Mouse (Mus musculus) layer of hippocampus, postnatal 25 days (tissue): ENCODE results near the gene Exoc2. TPM values are rescaled to one million over a fixed set of nuclear protein-coding genes. Genes with fewer than 3 reads are reported as not detected.

Source experiments
- DNase-seq, 2 experiments: peaks; one replicate each; pipeline ENCODE4 v3.0.0; 2022; ENCODE audit warnings: mixed read lengths in 2 of 2, low spot score in 1 of 2; ENCODE audit errors: extremely low spot score in 1 of 2
- total RNA-seq, 2 experiments: library from RNA; stranded (reverse); gene quantifications; 2 replicates each; pipeline ENCODE4 v1.2.3; 2021

Exoc2 gene
- total RNA-seq, 2 experiments from 2014 or later = 39.3 to 46.3 TPM

DNA sequence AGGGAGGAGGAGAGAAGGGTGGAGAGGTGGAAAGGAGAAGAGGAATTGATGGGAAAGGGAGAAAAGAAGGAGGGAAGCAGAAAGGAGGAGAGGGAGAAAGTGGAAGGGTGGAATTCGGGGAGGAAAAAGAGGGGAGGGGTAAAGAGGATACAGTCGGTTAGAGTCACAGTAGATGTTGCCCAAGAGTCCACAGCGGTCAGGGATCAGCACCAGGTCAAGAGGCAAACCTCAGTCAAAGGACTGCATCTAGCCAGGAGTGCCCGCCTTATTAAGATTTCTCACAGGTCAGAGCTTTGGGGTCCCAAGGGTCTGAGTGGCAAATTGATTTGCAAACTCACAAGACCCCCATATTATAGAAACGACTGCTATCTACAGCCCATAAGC lies 346 bp upstream of the Exoc2 start:
- no peak for DNase-seq

DNA sequence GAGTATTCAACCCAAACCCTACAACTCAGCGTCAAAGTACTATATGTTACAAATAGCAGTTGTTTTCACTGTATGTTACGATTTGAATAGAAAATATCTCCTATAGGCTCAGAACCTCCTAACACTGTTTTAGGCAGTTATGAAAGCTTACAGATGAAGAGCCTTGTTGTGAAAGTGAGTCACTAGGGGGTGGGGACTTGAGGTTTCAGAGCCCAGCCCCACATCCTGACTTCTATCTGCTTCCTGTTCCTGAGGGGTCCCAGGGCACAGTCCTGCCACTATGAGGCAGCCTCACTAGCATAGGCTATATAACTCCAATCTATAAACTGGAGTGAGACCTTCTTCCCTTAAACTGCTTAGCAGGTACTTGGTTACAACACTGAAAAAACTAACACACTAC lies 1.8 kb downstream of the Exoc2 start:
- no peak for DNase-seq

DNA sequence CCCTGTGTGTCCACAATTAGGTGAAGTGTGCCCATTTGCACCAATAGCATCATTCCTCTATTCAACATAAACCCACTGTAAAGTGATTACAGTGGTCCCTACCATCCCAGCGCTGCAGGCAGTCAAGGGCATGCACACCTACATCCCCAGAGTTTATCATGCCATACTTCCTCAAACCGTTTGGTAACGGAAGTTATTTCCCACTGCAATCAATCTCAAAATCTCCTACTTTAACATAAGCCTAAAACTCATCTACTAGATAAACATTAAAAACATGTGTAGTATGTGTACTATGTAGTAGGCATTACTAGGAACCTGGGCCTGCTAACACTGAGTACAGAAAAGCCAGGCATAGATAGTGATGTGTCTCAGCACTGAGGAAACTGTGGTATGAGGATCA lies 2.8 kb downstream of the Exoc2 start:
- no peak for DNase-seq

DNA sequence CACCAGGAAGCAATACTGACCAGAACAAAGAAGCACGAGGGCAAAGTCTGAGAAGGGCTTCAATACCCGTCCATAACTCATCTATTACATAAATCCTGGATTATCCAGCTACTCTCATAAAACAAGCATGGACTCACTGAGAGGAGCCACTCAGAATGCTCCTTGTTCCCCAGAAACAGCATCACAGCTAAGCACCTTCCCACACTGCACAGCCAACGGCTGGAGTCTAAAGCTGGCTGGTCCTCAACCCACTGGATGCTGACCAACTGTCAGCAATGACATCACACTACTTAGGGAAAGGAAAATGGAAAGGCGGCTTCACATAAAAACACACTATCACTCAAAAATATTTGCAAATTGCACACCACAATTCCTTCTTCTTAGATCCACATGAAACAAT lies 5.6 kb downstream of the Exoc2 start:
- no peak for DNase-seq

DNA sequence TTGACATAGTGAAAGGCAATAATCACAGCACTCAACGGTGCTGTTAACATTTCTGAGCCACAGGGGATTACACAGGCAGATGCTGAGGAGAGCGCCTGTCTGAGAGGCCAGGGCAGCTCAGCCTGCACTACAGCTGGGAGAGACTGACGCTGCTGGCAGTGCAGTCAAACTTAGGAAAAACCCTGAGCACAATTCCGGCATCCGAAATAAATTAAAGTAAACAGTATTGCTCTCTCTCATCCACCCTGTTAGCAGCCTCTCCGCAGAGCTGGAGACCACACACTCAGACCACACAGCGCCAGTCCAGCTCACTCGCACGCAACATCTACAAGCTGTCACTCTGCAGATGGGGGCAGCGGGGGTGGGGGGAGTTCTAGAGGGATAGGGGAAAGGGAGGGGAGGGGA lies 7.4 kb downstream of the Exoc2 start:
- DNase-seq = no peak

DNA sequence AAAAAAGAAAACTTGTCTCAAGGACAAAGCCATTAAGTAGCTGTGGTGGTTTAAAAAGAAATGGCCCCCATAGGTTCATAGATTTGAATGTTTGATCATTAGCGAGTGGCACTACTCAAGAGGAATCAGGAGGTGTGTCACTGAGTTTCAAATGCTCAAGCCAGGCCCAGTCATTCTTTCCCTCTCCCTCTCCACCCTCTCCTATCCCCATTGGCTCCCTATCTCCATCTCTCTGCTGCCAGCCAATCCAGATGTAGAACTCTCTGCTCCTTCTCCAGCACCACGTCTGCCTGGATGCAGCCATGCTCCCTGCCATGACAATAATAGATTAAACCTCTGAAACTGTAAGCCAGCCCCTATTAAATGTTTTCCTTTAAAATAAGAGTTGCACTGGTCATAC lies 12.0 kb downstream of the Exoc2 start:
- no peak for DNase-seq

DNA sequence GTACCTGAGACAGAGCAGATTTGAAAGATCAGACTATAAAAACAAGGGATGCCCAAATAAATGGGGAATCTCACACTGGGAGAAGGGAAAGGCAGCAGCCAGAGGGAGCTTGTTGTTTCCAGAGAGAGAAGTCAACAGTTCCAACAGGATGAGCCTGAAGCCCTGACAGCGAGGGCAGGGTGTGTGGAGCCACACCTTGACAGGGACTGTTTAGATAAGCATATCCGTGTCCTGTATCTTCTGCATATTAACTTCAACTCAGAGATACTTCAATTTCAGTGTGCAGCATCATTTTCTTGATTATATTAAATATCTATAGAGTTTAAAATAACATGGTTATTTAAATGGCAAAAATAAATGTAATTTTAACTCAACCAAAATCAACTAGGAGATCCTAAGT lies 13.2 kb downstream of the Exoc2 start:
- DNase-seq = no peak

DNA sequence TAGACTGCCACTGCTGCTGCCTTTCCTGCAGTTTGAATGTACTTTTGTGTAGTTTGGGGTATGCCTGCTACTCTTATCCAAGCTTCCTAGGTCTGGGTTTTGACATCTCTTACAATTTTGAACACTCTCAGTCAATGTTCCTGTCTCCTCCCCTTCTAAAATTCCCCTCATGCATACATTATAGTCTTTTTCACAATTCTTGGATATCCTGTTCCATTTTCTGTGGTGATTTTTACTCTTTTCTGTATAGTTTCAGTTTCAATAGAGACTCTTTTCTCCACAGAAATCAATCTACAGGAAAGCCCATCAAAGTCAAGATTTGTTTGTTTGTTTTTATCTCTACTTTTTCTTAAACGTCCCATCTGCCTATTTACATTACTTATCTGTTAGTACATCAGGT lies 20.3 kb downstream of the Exoc2 start:
- no peak for DNase-seq

DNA sequence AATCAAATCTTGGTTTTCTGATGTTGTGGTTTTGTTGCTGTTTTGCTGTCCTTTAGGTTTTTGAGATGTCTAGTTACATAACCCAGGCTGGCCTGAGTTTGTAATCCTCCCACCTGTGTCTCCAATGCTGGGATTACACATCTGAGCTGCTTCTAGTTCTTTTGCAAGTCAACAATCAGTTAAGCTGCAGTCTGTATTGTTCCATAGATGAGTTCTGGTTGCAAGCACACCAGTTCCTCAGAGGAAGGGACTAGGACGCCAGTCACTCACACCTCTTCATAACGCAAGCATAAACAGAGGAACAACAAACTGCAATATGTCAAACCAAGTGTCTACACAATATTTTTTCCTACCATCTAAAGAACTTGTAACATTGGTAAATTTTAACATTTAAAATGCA lies 21.8 kb downstream of the Exoc2 start:
- no peak for DNase-seq

DNA sequence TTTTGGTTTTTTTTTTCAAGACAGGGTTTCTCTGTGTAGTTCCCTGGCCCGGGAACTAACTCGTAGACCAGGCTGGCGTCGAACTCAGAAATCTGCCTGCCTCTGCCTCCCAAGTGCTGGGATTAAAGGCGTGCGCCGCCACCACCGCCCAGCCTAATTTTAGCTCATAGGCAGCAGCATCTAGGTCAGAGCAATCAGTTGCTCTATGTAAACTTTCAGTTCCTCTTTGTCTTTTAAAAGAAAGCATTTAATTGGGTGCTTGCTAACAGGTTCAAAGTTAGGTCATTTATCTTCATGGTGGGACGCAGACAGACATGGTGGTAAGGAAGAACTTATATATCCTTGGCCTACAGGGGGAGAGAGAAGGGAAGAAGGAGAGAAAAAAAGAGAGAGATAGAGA lies 24.7 kb downstream of the Exoc2 start:
- no peak for DNase-seq

DNA sequence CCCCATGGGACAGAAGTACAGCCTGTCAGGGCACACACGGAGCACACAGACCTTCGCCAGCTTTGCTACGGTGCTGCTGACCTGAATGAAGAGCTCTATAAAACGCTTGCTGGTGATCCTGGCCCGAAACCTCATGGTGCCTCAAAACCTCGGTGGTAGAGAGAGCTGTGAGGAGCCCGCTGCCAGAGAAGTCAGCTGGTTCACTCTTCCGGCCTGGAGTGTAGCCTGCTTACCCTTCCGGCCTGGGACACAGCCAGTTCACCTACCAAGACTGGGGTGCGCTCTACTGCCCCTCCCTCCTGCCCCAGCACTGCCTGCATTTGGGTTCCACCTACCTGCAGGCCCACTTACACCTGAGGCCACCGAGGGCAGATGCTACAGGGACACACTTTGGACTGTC lies 26.4 kb downstream of the Exoc2 start, which contains the start of gene Hus1b:
Gene Hus1b (minus strand): TSS at position 220 of the 400 bp plus-strand sequence.
- no peak for DNase-seq

DNA sequence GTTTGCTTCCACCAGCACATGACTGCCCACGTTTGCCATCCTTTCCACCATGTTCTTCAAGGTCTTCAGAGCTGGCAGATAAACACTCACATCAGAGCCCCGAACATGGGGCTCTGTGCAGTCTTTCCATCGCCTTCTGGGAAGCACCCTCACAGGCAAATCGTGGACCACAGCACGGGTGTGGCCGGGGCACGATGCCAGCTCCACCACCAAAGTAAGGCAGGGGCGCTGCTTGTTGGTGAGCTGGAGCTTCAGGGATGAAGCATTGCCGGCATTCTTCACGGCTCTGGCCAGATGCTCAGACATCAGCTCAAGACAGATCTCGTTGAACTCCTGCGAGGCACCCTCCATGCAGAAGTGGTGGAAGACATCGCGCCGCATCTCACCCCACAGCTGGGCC lies 26.8 kb downstream of the Exoc2 start:
- DNase-seq = no peak

DNA sequence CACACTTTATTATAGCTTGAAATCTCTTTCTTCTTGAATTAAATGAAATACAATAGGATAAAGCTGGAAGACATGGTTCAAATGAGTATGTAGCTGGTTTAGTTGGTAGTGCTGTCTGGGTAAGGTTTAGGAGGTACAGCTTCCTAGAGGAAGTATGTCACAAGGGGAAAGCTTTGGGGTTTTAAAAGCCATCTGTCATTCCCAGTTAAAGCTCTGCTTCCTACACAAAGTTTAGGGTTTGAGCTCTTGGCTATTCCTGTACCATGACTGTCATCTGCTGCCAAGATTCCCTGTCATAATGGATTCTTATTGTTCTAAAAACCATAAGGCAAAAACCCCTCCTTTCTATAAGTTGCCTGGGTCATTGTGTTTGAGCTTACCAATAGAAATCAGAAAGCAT lies 28.1 kb downstream of the Exoc2 start:
- DNase-seq = no peak

DNA sequence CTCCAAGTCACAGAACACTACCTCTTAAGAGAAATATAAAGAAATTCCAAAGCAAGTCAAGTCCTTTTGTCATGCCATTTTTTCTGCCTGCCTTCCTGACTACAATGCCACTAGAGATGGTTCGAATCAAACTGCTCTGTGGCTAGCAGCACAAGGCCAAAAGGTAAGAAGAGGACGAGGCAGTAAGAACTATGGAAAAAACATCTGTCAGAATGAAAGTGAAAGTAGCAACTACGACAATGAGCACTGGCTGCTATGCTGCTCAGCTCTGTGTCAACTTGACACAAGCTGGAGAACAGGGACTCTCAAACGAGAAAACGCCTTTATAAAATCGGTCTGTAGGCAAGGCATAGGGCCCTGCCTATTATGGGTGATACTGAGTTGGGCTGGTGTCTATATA lies 40.9 kb downstream of the Exoc2 start:
- DNase-seq = no peak

DNA sequence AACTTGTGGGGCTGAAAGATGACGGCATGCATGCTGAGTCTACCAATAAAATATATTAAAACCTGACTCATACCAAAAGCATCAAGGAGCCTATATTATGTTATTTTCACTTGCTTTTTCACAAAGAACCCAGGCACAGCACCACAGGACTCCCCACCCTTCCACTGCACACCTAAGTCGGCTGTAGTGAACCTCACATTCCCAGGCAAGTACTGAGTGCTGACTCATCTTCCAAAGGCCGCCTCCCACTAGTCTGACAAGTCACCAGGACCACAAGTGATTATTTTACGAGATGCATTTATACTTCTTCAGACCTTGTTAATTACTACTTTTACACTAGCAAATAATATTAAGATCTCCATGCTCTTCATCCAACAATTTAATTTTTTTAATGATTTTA lies 42.3 kb downstream of the Exoc2 start:
- DNase-seq = no peak

DNA sequence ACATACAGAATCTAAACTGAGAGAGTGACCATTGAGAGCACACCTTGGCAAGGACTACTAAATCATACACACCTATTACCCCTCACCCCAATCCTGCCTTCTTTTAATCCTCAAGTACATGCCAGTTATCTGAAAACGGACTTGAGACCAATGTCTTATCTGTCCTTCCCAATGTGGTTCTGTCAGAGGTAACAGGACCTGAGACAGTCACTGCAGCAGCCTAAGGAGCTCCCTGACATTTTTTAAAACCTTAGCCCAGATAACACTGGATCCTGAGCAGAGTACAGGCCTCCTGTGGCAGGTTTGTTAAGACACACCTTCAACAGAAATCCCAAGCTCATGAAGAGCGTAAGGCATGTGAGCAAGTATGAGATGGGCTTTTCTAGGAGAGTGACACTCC lies 44.8 kb downstream of the Exoc2 start:
- DNase-seq = no peak

DNA sequence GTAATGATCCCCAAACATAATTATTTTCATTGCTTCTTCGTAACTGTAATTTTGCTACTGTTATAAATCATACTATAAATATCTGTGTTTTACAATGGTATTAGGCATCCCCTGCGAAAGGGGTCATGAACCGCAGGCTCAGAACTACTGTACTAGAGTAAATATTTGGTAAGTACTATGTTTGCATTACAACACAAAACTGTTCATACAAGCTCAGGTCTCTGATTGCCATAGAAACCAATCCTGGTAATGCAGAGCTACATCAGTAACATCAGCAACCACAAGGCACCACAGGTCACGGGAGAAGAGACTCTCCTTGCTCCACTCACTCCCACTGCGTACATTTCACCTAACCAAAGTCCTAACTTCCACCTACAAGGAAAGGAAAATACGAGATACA lies 49.6 kb downstream of the Exoc2 start:
- DNase-seq = no peak

DNA sequence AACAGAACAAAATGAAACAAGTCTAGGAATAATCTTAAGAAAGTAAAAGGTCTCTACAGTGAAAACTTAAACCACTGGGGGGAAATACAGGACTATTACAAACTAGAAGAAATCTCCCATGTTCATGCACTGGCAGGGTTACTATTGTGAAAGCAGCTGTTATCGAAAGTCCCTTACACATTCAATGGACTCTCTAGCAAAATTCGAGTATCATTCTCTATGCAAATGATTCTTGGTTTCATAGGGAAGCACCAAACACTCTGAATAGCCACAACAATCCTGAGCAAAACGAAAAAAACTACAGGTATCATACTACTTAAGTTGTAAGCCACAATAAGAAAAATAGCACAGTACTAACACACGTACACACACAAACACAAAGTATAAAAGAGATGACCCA lies 52.0 kb downstream of the Exoc2 start:
- DNase-seq = no peak

DNA sequence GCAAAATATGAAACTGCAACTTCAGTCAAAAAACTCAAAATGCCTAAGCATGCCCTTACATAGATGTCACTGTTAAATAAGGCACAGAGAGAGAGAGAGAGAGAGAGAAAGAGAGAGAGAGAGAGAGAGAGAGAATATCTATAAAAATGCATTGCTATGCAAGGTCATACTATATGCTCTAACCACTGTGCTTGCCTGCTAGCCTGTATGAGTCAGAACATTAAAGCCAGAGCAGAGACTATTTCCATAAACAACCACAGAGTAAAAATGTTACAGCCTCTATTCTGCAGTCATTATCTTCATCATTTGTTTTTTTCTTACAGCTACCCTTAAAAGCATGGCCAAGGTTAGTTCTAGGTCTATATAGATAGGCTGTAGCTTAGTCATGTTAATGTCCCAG lies 60.1 kb downstream of the Exoc2 start:
- no peak for DNase-seq

DNA sequence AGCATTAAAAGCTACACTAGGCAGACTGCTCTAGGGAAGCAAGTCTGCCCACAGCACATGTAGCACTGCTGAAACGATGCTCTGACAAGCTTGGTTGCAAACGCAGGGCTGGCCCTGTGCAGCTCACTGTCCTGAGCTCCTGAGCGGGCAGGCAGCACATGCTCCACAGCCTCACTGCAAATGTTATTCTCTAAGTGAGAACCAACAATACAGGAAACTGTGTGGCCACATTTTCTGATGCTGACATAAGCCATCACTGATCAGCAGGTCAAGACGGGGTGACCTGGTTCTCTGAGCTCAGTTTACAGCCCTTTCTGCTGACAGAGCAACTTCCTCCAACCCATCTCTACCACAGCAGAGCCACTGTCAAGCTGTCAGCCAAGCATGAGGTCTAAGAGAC lies 60.9 kb downstream of the Exoc2 start:
- no peak for DNase-seq

DNA sequence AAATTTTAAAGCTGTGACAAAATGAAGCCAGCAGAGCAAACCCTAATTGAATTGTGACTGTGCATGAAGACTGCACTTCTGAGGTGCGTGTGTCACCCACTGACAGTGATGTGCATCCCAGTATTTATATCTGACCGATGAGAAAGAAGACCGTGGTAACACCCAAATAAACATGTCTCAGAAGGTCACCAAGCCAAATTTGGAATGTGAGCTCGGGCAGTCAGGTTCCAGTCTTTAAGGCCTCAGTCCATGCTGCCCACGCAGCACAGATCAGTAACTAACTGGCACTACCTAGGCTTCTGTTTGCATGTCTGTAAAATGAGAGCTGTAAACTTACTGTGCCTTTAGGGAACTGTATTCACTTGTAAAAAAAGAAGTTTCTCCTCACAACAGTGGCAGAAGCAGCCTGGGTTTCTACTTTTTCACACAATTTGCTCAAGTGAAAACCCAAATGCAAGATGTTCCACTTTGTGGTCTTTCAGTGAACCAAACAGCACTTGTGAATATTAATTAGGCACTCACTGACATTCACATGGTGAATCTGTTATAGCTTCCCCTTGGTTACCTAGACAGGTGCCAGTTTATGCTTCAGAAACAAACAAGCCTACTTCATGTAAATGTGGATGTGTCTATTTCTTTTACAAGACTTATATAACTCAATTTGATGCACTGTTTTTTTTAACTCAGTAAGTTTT lies 61.8 kb downstream of the Exoc2 start:
- no peak for DNase-seq

DNA sequence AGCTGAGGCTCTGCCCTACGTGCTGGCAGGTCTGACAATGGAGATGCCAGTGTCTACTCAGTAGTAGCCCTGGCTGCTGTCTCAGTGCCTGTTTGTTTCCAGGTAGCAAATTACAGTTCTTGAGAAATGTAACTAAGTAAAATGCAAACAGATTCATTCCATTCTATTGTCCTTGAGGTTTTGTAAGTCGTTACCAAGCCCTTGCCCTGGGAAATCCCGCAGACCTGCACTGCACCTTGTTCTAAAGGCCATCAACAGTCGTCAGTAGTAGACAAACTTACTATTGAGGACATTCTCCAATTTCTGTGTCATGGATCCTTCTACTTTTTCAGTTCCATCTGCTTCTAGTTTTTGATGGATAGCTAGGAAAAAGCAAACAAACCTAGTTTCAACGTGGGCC lies 63.0 kb downstream of the Exoc2 start:
- no peak for DNase-seq

DNA sequence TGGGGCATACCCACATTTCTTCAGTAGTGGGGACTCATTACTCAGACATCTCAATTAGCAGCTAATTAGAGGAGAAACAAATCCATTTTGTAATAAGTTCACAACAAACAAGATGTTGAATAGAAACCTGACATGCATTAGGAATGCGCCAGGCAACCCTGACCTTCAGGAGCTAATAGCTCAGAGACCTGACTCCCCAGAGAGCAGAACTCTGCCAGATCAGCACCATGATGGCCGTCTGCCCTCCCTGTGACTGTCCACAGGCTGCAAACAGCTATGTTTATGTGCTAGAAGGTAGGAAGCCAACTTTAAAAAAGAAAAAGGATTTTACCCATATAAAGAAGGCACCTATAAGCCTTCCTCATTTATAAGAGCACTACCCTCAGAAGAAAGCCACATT lies 71.6 kb downstream of the Exoc2 start:
- no peak for DNase-seq
